Comparison of ENCODE assay signal across 18 mouse cellular contexts in the genomic region with DNA sequence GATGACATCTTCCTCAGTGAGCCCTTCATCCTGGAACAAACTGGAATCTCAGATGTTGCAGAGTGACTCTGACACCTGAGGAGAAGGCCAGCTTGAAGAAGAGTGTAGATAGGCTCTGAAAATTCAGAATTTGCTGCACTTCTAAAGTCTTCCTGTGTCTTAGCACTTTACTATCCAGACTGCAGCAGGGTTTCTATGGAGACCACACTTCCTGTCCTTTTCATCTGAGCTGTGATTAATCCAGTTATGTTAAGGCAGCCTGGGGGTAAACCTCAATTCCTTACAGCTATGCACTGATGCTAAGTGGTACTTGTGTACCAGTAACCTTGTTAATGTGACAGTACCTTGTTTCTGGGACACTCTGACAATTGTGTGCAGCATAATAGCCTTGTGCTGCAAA.
DNase-seq lines count a peak whose midpoint lies in the region; ATAC-seq and TF ChIP-seq lines count a peak whose summit lies in the region.
"Had no signal": no experiment of that assay in that cellular context is flagged by ENCODE, and none has a peak within 500 bp of the region (broad histone marks: within the 10 kb centered on the region; RNA-seq: fewer than 3 reads in every experiment).

No protein-coding gene starts in this region.

- H3K4me2 ChIP-seq in hindbrain, postnatal 0 days (ENCODE audit: low read depth, low read length) = no peak overlapping the region
- no peak overlapping the region for H3K4me2 ChIP-seq in hindbrain, embryonic 16.5 days (ENCODE audit: low read length)
- H3K4me2 ChIP-seq in midbrain, postnatal 0 days (ENCODE audit: low read depth, low read length, poor library complexity, severe bottlenecking) = no peak overlapping the region
- H3K4me2 ChIP-seq: heart, embryonic 11.5 days; intestine, embryonic 15.5 days; liver, embryonic 12.5 days had no signal

- no peaks in the 10 kb centered on the region for H3K4me1 ChIP-seq in hindbrain, postnatal 0 days (ENCODE audit: insufficient read depth, low read length)
- H3K4me1 ChIP-seq in hindbrain, embryonic 16.5 days (ENCODE audit: control insufficient read depth, insufficient read depth, low read depth, low read length) = no peaks in the 10 kb centered on the region
- no peaks in the 10 kb centered on the region for H3K4me1 ChIP-seq in midbrain, postnatal 0 days (ENCODE audit: insufficient read depth, low read length)
- no peaks in the 10 kb centered on the region for H3K4me1 ChIP-seq in midbrain, embryonic 10.5 days
- H3K4me1 ChIP-seq: intestine, embryonic 15.5 days; liver, embryonic 12.5 days had no signal

- no peaks in the 10 kb centered on the region for H3K36me3 ChIP-seq in hindbrain, postnatal 0 days (ENCODE audit: insufficient read depth, low read length)
- H3K36me3 ChIP-seq in hindbrain, embryonic 16.5 days (ENCODE audit: control insufficient read depth, insufficient read depth, low read length) = no peaks in the 10 kb centered on the region
- no peaks in the 10 kb centered on the region for H3K36me3 ChIP-seq in midbrain, postnatal 0 days (ENCODE audit: insufficient read depth, low read length)
- H3K36me3 ChIP-seq in midbrain, embryonic 10.5 days = no peaks in the 10 kb centered on the region
- H3K36me3 ChIP-seq: intestine, embryonic 15.5 days; liver, embryonic 12.5 days had no signal

- intact Hi-C loops in gastrocnemius, postnatal 14 days (cut with DNase I; ENCODE audit: low total_unique reads) = no loop called here

- H3K4me3 ChIP-seq in hindbrain, postnatal 0 days (ENCODE audit: low read length) = no peak overlapping the region
- no peak overlapping the region for H3K4me3 ChIP-seq in hindbrain, embryonic 16.5 days (ENCODE audit: low read length)
- no peak overlapping the region for H3K4me3 ChIP-seq in midbrain, postnatal 0 days (ENCODE audit: low read depth, low read length)
- no peak overlapping the region for H3K4me3 ChIP-seq in midbrain, embryonic 10.5 days
- H3K4me3 ChIP-seq: intestine, embryonic 15.5 days; liver, embryonic 12.5 days had no signal

- no peaks in the 10 kb centered on the region for H3K9me3 ChIP-seq in hindbrain, postnatal 0 days (ENCODE audit: low read length)
- H3K9me3 ChIP-seq in hindbrain, embryonic 16.5 days (ENCODE audit: control insufficient read depth, low read length) = no peaks in the 10 kb centered on the region
- H3K9me3 ChIP-seq in midbrain, postnatal 0 days (ENCODE audit: low read length) = no peaks in the 10 kb centered on the region
- H3K9me3 ChIP-seq in midbrain, embryonic 10.5 days (replicated peaks) = no peaks in the 10 kb centered on the region
- H3K9me3 ChIP-seq: intestine, embryonic 15.5 days; liver, embryonic 12.5 days had no signal

- H3K9ac ChIP-seq in hindbrain, postnatal 0 days (replicated peaks; ENCODE audit: low read length) = no peak overlapping the region
- no peak overlapping the region for H3K9ac ChIP-seq in hindbrain, embryonic 16.5 days (ENCODE audit: low read depth, low read length)
- no peak overlapping the region for H3K9ac ChIP-seq in midbrain, postnatal 0 days (replicated peaks; ENCODE audit: low read length, poor library complexity, severe bottlenecking)
- H3K9ac ChIP-seq: intestine, embryonic 15.5 days; liver, embryonic 12.5 days had no signal

- ATAC-seq in hindbrain, postnatal 0 days = 0 out of 2 replicates have a peak, but pooled peaks have one; percentile 27
- no peak for ATAC-seq in hindbrain, embryonic 16.5 days
- peak; percentile 70; the same call in 1 of the 2 replicates for ATAC-seq in midbrain, postnatal 0 days (ENCODE audit: low FRiP score)
- ATAC-seq: intestine, embryonic 15.5 days; liver, embryonic 12.5 days had no signal

- no peak for TF ChIP-seq CTCF in hindbrain, postnatal 0 days (IDR thresholded peaks at IDR 0.05; ENCODE audit: low read depth)
- TF ChIP-seq CTCF in midbrain, postnatal 0 days (IDR thresholded peaks at IDR 0.05) = no peak

- H3K27me3 ChIP-seq in hindbrain, postnatal 0 days (ENCODE audit: insufficient read depth, low read length) = no peaks in the 10 kb centered on the region
- no peaks in the 10 kb centered on the region for H3K27me3 ChIP-seq in hindbrain, embryonic 16.5 days (replicated peaks; ENCODE audit: control insufficient read depth, insufficient read depth, low read length)
- no peaks in the 10 kb centered on the region for H3K27me3 ChIP-seq in midbrain, postnatal 0 days (ENCODE audit: insufficient read depth, low read length)
- no peaks in the 10 kb centered on the region for H3K27me3 ChIP-seq in midbrain, embryonic 10.5 days (ENCODE audit: low read depth, poor library complexity, severe bottlenecking)
- H3K27me3 ChIP-seq: intestine, embryonic 15.5 days; liver, embryonic 12.5 days had no signal

- no peak overlapping the region for H3K27ac ChIP-seq in hindbrain, postnatal 0 days
- no peak overlapping the region for H3K27ac ChIP-seq in hindbrain, embryonic 16.5 days (ENCODE audit: low read depth, low read length)
- peak overlapping the region; percentile 47; the same call in 1 of the 2 replicates for H3K27ac ChIP-seq in midbrain, postnatal 0 days (ENCODE audit: low read depth, low read length)
- no peak overlapping the region for H3K27ac ChIP-seq in midbrain, embryonic 10.5 days (replicated peaks)
- H3K27ac ChIP-seq: intestine, embryonic 15.5 days; liver, embryonic 12.5 days; stomach, postnatal 0 days had no signal

- DNase-seq in hindbrain, postnatal 0 days (ENCODE audit: low spot score) = peak; percentile 20
- peak; percentile 43 for DNase-seq in midbrain, postnatal 0 days (ENCODE audit: low spot score)
- no peak for DNase-seq in midbrain, embryonic 10.5 days (ENCODE audit: low spot score)
- peak; percentile 71 for DNase-seq in T-cell, adult 2 months (ENCODE audit: low spot score)
- DNase-seq in mesoderm, embryonic 11.5 days (ENCODE audit: low read depth, low spot score) = peak; percentile 1
- DNase-seq in gastrocnemius, postnatal 14 days = no peak
- DNase-seq: adrenal gland, adult 2 months; cerebellum, adult 9-10 months; heart, postnatal 36 days; kidney, postnatal 36 days; left cerebral cortex, postnatal 4 days; lung, postnatal 10 days; spleen, adult 18-20 months had no signal

Comparison
In these comparisons a context has a peak if more than half of its experiments do, and no peak if none do; other contexts are left out.
1. DNase-seq: peak in hindbrain, postnatal 0 days (single experiment), midbrain, postnatal 0 days (single experiment), T-cell, adult 2 months (single experiment) and mesoderm, embryonic 11.5 days (single experiment); none in midbrain, embryonic 10.5 days (single experiment) and gastrocnemius, postnatal 14 days (single experiment).